ENCODE assay signal across 8 mouse cellular contexts in genomic region chr1:22805025-22805725, GRCm38 (mm10). TPM values are rescaled to one million over a fixed set of nuclear protein-coding genes. Genes with fewer than 3 reads are reported as not detected.
DNase-seq lines count a peak whose midpoint lies in the region; ATAC-seq and TF ChIP-seq lines count a peak whose summit lies in the region.

No protein-coding gene starts in this region.

- H3K27ac ChIP-seq in kidney, embryonic 16.5 days (ENCODE audit: low read length) = no peak overlapping the region
- no peak overlapping the region for H3K27ac ChIP-seq in brown adipose tissue, adult 24 weeks (replicated peaks; ENCODE audit: low read depth, low read length)
- H3K27ac ChIP-seq in embryonic facial prominence, embryonic 15.5 days (replicated peaks) = no peak overlapping the region
- H3K27ac ChIP-seq in intestine, embryonic 14.5 days (ENCODE audit: low read depth) = no peak overlapping the region
- no peak overlapping the region for H3K27ac ChIP-seq in lung, postnatal 0 days (ENCODE audit: low read length)

- H3K9me3 ChIP-seq in kidney, embryonic 16.5 days (ENCODE audit: low read length) = no peaks in the 10 kb centered on the region
- no peaks in the 10 kb centered on the region for H3K9me3 ChIP-seq in embryonic facial prominence, embryonic 15.5 days (replicated peaks)
- no peaks in the 10 kb centered on the region for H3K9me3 ChIP-seq in intestine, embryonic 14.5 days (ENCODE audit: control insufficient read depth, low read length)
- no peaks in the 10 kb centered on the region for H3K9me3 ChIP-seq in lung, postnatal 0 days (ENCODE audit: low read length)

- H3K4me1 ChIP-seq in kidney, embryonic 16.5 days (ENCODE audit: insufficient read depth, low read length) = peaks cover 10% of the 10 kb centered on the region
- H3K4me1 ChIP-seq in brown adipose tissue, adult 24 weeks (ENCODE audit: control insufficient read depth, insufficient read depth, insufficient read length, low read length) = no peaks in the 10 kb centered on the region
- H3K4me1 ChIP-seq in embryonic facial prominence, embryonic 15.5 days = peaks cover 10% of the 10 kb centered on the region
- no peaks in the 10 kb centered on the region; the same call in 1 of the 2 replicates for H3K4me1 ChIP-seq in intestine, embryonic 14.5 days (replicated peaks; ENCODE audit: control insufficient read depth, insufficient read depth, low read length)
- H3K4me1 ChIP-seq in lung, postnatal 0 days (ENCODE audit: insufficient read depth, low read depth, low read length) = peaks cover 7% of the 10 kb centered on the region; the same call in 1 of the 2 replicates

- H3K4me3 ChIP-seq in kidney, embryonic 16.5 days (ENCODE audit: low read length) = peak overlapping the region; percentile 69
- H3K4me3 ChIP-seq in brown adipose tissue, adult 24 weeks (ENCODE audit: insufficient read depth, low read depth, low read length) = peak overlapping the region; percentile 39
- peak overlapping the region; percentile 66 for H3K4me3 ChIP-seq in embryonic facial prominence, embryonic 15.5 days (replicated peaks)
- H3K4me3 ChIP-seq in intestine, embryonic 14.5 days (ENCODE audit: low read depth, low read length) = peak overlapping the region; percentile 62
- H3K4me3 ChIP-seq in lung, postnatal 0 days (ENCODE audit: low read depth, low read length) = peak overlapping the region; percentile 45

- no peak for DNase-seq in kidney, adult 9 months
- DNase-seq in intestine, embryonic 14.5 days (ENCODE audit: low spot score) = peak; percentile 56
- DNase-seq in lung, postnatal 0 days (ENCODE audit: low spot score) = no peak
- peak; percentile 51 for DNase-seq in testis, postnatal 10 days (ENCODE audit: low spot score)
- no peak for DNase-seq in c-Kit-positive CD71-positive TER-119-positive erythroid progenitor cells, embryonic 14.5 days (ENCODE audit: low spot score)

- no peaks in the 10 kb centered on the region for H3K36me3 ChIP-seq in kidney, embryonic 16.5 days (ENCODE audit: insufficient read depth, low read length)
- H3K36me3 ChIP-seq in embryonic facial prominence, embryonic 15.5 days = no peaks in the 10 kb centered on the region
- no peaks in the 10 kb centered on the region for H3K36me3 ChIP-seq in intestine, embryonic 14.5 days (ENCODE audit: control insufficient read depth, insufficient read depth, low read length)
- H3K36me3 ChIP-seq in lung, postnatal 0 days (ENCODE audit: insufficient read depth, low read length) = no peaks in the 10 kb centered on the region

- ATAC-seq in kidney, embryonic 16.5 days (ENCODE audit: low FRiP score, low TSS enrichment) = peak; percentile 64
- peak; percentile 34; the same call in 1 of the 2 replicates for ATAC-seq in embryonic facial prominence, embryonic 15.5 days (ENCODE audit: insufficient number of reproducible peaks, low FRiP score, low TSS enrichment, low read depth)
- ATAC-seq in intestine, embryonic 14.5 days (replicated peaks; ENCODE audit: low FRiP score, low TSS enrichment, low read depth) = peak; percentile 54
- ATAC-seq in lung, postnatal 0 days = no peak

- TF ChIP-seq CTCF in lung, postnatal 0 days (IDR thresholded peaks at IDR 0.05) = no peak

- peak overlapping the region; percentile 78 for H3K9ac ChIP-seq in kidney, embryonic 16.5 days (replicated peaks; ENCODE audit: low read length)
- H3K9ac ChIP-seq in embryonic facial prominence, embryonic 15.5 days = peak overlapping the region; percentile 47
- H3K9ac ChIP-seq in intestine, embryonic 14.5 days (ENCODE audit: low read length) = peak overlapping the region; percentile 60
- H3K9ac ChIP-seq in lung, postnatal 0 days (replicated peaks; ENCODE audit: low read depth) = peak overlapping the region; percentile 19; the same call in 1 of the 2 replicates

- WGBS in kidney, embryonic 16.5 days = 11% methylated on average over 14 of the region's 15 CpGs
- 8% methylated on average over 15 of the region's 15 CpGs for WGBS in embryonic facial prominence, embryonic 15.5 days
- WGBS in intestine, embryonic 14.5 days = 8% methylated on average over 15 of the region's 15 CpGs
- 9% methylated on average over 14 of the region's 15 CpGs for WGBS in lung, postnatal 0 days

- H3K4me2 ChIP-seq in kidney, embryonic 16.5 days (replicated peaks; ENCODE audit: low read depth, low read length) = peak overlapping the region; percentile 98
- peak overlapping the region; percentile 95 for H3K4me2 ChIP-seq in embryonic facial prominence, embryonic 15.5 days (replicated peaks)
- peak overlapping the region; percentile 90 for H3K4me2 ChIP-seq in intestine, embryonic 14.5 days (ENCODE audit: low read length)
- peak overlapping the region; percentile 81 for H3K4me2 ChIP-seq in lung, postnatal 0 days (replicated peaks; ENCODE audit: low read depth, low read length)

- no peak for TF ChIP-seq EP300 in lung, postnatal 0 days (IDR thresholded peaks at IDR 0.05)

- H3K27me3 ChIP-seq in kidney, embryonic 16.5 days (ENCODE audit: insufficient read depth, low read length) = peaks cover 21% of the 10 kb centered on the region
- peaks cover 7% of the 10 kb centered on the region; the same call in 1 of the 2 replicates for H3K27me3 ChIP-seq in embryonic facial prominence, embryonic 15.5 days
- H3K27me3 ChIP-seq in intestine, embryonic 14.5 days (replicated peaks; ENCODE audit: control insufficient read depth, insufficient read depth, low read length) = peaks cover 14% of the 10 kb centered on the region
- H3K27me3 ChIP-seq in lung, postnatal 0 days (replicated peaks; ENCODE audit: insufficient read depth, low read length) = no peaks in the 10 kb centered on the region; the same call in 1 of the 2 replicates

RNA-seq across cellular contexts. Expression of gene Rims1, which starts 0.6 kb away (rescaled TPM):
- 0.59 and 1.6 TPM in 2 replicates for polyA plus RNA-seq in kidney, embryonic 16.5 days (2015; fragmentation: Nextera tagmentation; extraction: Ambion mirVana)
- not detected in 2 replicates for polyA plus RNA-seq in brown adipose tissue, adult 24 weeks (2012; ENCODE audit: insufficient read depth, insufficient read length, missing spikeins)
- 1.9 TPM in 2 replicates for polyA plus RNA-seq in embryonic facial prominence, embryonic 15.5 days (2015; fragmentation: Nextera tagmentation; extraction: Ambion mirVana)
- 7.8 and 8.9 TPM in 2 replicates for polyA plus RNA-seq in intestine, embryonic 14.5 days (2014; fragmentation: Nextera tagmentation; extraction: Ambion mirVana)
- polyA plus RNA-seq in lung, postnatal 0 days (2015; fragmentation: Nextera tagmentation; extraction: Ambion mirVana) = 0.92 and 1.0 TPM in 2 replicates

Comparison
In these comparisons a context has a peak if more than half of its experiments do, and no peak if none do; other contexts are left out.
1. H3K9ac ChIP-seq: peak in every context shown above with its lines; median percentile 78 in kidney, embryonic 16.5 days; 60 in intestine, embryonic 14.5 days; 47 in embryonic facial prominence, embryonic 15.5 days; 19 in lung, postnatal 0 days.
2. DNase-seq: peak in intestine, embryonic 14.5 days (single experiment) and testis, postnatal 10 days (single experiment); none in kidney, adult 9 months (single experiment), lung, postnatal 0 days (single experiment) and c-Kit-positive CD71-positive TER-119-positive erythroid progenitor cells, embryonic 14.5 days (single experiment).
3. Peak in every context shown above with its lines, with median percentiles within 50 percentile points of each other: H3K4me2 ChIP-seq and H3K4me3 ChIP-seq.